Mouse (Mus musculus) brain, embryonic 14.5 days (tissue): ENCODE measurements around the gene Fcgr1.

Experiments used
- CTCF ChIP-seq: fragments of 200-500 bp; IDR thresholded peaks from 2 replicates; pipeline ENCODE4 v1.5.1; 2012; ENCODE audit warnings: inconsistent platforms, mild to moderate bottlenecking, moderate library complexity, borderline replicate concordance; ENCODE audit not compliant: insufficient read depth, insufficient read length; ENCODE audit errors: extremely low read depth
- POLR2A ChIP-seq: fragments of 200-500 bp; IDR thresholded peaks from 2 replicates; pipeline ENCODE4 v1.6.1; 2012; ENCODE audit warnings: mild to moderate bottlenecking, inconsistent platforms, borderline replicate concordance; ENCODE audit not compliant: poor library complexity, insufficient read depth, insufficient read length, severe bottlenecking; ENCODE audit errors: extremely low read depth

- TF ChIP-seq CTCF = peak; percentile 40; the same call in 1 of the 2 replicates
- peak; percentile 82; the same call in 1 of the 2 replicates for TF ChIP-seq POLR2A
These were observed 30.7 kb downstream of the Fcgr1 start, which contains the start of gene Hist2h4 for GRCm38 (mm10) chr3:96262979-96263550.
